Mouse (Mus musculus): ENCODE measurements around the gene Sema4d. TPM values are rescaled to one million over a fixed set of nuclear protein-coding genes. Genes with fewer than 3 reads are reported as not detected.
A peak's percentile ranks its signal among the peaks of the same experiment; 100 is the strongest.

The Sema4d gene
- polyA plus RNA-seq, 1 experiment from 2014 or later, result 18.6 TPM

DNA sequence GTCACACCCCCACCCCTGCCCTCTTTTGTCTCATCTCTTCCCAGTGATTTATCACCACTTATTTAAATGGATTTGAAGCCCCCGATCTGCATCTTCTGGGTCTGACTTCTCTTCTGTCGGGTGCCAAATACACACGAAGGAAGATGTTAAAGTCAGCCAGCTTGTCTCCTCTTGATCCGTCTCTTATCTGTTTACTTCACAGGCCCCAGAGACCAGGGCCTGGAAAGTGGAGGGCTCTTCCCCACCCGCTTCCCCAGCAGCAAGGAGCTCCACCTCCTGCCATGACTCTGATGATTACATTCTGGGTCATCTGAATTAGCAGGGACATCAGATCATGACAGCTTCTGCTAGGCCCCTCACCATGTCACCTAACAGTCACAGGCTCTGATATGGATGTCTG lies 47.7 kb downstream of the Sema4d start:
- 12% methylated on average over 5 of the region's 5 CpGs for WGBS
- Histone ChIP-seq H3K9me3 (ENCODE audit: control insufficient read depth, low read length) (no peaks in the 10 kb centered on the region), H3K27ac (ENCODE audit: low read depth, low read length) (peak overlapping the region; percentile 49), H3K9ac (ENCODE audit: low read depth, low read length) (no peak overlapping the region), H3K4me2 (0 out of 2 replicates have a peak overlapping the region, but pooled peaks have one; percentile 15), H3K36me3 (ENCODE audit: control insufficient read depth, insufficient read depth, low read length) (no peaks in the 10 kb centered on the region), H3K27me3 (replicated peaks; ENCODE audit: control insufficient read depth, insufficient read depth, low read length) (no peaks in the 10 kb centered on the region), H3K4me3 (ENCODE audit: low read depth, low read length) (no peak overlapping the region), H3K4me1 (replicated peaks; ENCODE audit: control insufficient read depth, insufficient read depth, low read length) (peaks cover 79% of the 10 kb centered on the region)
- ATAC-seq (replicated peaks; ENCODE audit: low FRiP score) (peak; percentile 72), DNase-seq (ENCODE audit: low spot score) (no peak)

DNA sequence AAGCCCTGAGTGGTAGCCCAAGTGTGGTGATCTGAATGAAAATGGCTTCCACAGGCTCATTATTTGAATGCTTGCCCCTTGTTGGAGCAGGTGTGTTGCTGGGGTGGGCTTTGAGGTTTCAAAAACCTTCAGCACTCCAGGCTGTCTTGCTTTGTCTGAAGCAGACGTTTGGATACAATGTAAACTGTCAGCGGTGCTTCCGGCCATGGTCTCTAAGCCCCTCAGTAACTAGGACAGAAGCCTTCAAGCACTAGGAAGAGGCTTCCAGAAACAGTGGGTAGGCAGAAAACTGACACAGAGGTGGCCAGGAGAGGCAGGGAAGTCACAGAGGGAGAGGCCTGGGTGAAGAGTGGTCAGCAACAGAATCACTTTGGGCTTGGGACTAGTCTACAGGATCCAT lies 49.7 kb downstream of the Sema4d start:
- DNase-seq (ENCODE audit: low spot score) (no peak), ATAC-seq (replicated peaks; ENCODE audit: low FRiP score) (no peak)
- no peak overlapping the region for H3K27ac ChIP-seq (ENCODE audit: low read depth, low read length)
- H3K36me3 ChIP-seq (ENCODE audit: control insufficient read depth, insufficient read depth, low read length), result no peaks in the 10 kb centered on the region
- H3K9ac ChIP-seq (ENCODE audit: low read depth, low read length), result no peak overlapping the region
- whole genome bisulfite sequencing, result 86% methylated on average over 3 of the region's 3 CpGs
- no peak overlapping the region for H3K4me3 ChIP-seq (ENCODE audit: low read depth, low read length)
- H3K4me1 ChIP-seq (replicated peaks; ENCODE audit: control insufficient read depth, insufficient read depth, low read length), result peaks cover 77% of the 10 kb centered on the region
- no peaks in the 10 kb centered on the region for H3K27me3 ChIP-seq (replicated peaks; ENCODE audit: control insufficient read depth, insufficient read depth, low read length)
- H3K4me2 ChIP-seq, result no peak overlapping the region
- H3K9me3 ChIP-seq (ENCODE audit: control insufficient read depth, low read length), result no peaks in the 10 kb centered on the region

DNA sequence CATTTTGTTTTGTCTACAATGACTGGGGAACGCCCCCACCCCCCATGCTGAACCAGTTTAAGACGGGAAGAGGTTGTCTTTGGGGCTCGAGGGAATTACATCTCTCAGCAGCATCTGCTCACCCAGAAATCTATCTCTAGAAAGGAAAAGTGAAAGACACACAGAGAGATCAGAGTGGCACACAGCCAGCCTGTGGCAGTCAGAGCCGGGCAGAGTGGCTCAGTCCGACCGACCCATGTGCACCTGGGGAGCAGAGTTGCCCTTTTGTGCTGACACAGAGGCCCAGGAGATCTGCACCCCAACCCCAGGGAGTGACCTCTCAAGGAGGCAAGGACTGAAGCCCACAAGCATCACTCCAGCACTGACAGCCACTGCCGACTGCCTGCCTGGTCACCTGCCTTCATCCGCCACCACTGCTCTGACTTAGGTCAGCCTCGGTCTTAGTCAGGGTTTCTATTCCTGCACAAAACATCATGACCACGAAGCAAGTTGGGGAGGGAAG lies 50.9 kb downstream of the Sema4d start:
- H3K4me3 ChIP-seq (ENCODE audit: low read depth, low read length), result no peak overlapping the region
- no peak overlapping the region for H3K4me2 ChIP-seq
- ATAC-seq (replicated peaks; ENCODE audit: low FRiP score) (no peak), DNase-seq (ENCODE audit: low spot score) (no peak)
- WGBS, result 70% methylated on average over 10 of the region's 10 CpGs
- H3K27ac ChIP-seq (ENCODE audit: low read depth, low read length), result no peak overlapping the region; the same call in 1 of the 2 replicates
- H3K36me3 ChIP-seq (ENCODE audit: control insufficient read depth, insufficient read depth, low read length), result no peaks in the 10 kb centered on the region
- no peaks in the 10 kb centered on the region for H3K9me3 ChIP-seq (ENCODE audit: control insufficient read depth, low read length)
- no peaks in the 10 kb centered on the region for H3K27me3 ChIP-seq (replicated peaks; ENCODE audit: control insufficient read depth, insufficient read depth, low read length)
- H3K4me1 ChIP-seq (replicated peaks; ENCODE audit: control insufficient read depth, insufficient read depth, low read length), result peaks cover 74% of the 10 kb centered on the region
- H3K9ac ChIP-seq (ENCODE audit: low read depth, low read length), result no peak overlapping the region

DNA sequence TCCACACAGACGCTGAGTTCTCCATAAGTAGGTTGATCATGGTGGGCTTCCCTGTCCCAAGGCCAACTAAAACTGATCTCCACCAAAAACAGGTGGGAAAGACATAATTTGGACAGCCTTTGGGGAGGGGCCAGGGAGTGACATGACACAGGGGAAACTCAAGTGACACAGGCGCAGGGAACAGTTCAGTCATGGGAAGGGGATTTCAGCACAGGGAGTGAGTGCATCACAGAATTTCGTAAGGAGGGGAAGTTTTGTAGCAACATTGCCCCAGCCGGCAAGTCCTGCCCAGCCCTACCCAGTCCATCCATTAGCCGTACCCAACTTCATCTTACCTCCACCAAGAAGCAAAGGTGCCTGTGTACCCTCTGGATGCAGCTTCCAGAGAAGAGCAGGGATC lies 52.8 kb downstream of the Sema4d start:
- H3K27me3 ChIP-seq (replicated peaks; ENCODE audit: control insufficient read depth, insufficient read depth, low read length), result no peaks in the 10 kb centered on the region
- H3K36me3 ChIP-seq (ENCODE audit: control insufficient read depth, insufficient read depth, low read length), result no peaks in the 10 kb centered on the region
- no peak overlapping the region for H3K4me3 ChIP-seq (ENCODE audit: low read depth, low read length)
- H3K9me3 ChIP-seq (ENCODE audit: control insufficient read depth, low read length), result no peaks in the 10 kb centered on the region
- peak overlapping the region; percentile 29; the same call in 1 of the 2 replicates for H3K27ac ChIP-seq (ENCODE audit: low read depth, low read length)
- WGBS, result 84% methylated on average over 5 of the region's 5 CpGs
- no peak overlapping the region for H3K4me2 ChIP-seq
- DNase-seq (ENCODE audit: low spot score) (no peak), ATAC-seq (replicated peaks; ENCODE audit: low FRiP score) (no peak)
- H3K4me1 ChIP-seq (replicated peaks; ENCODE audit: control insufficient read depth, insufficient read depth, low read length), result peaks cover 76% of the 10 kb centered on the region
- no peak overlapping the region for H3K9ac ChIP-seq (ENCODE audit: low read depth, low read length)

GRCm38 (mm10) chr13:51739713-51740112 lies 53.8 kb downstream of the Sema4d start:
- ATAC-seq (replicated peaks; ENCODE audit: low FRiP score) (no peak), DNase-seq (ENCODE audit: low spot score) (no peak)
- peaks cover 71% of the 10 kb centered on the region for H3K4me1 ChIP-seq (replicated peaks; ENCODE audit: control insufficient read depth, insufficient read depth, low read length)
- 75% methylated on average over 1 of the region's 1 CpGs for WGBS
- no peaks in the 10 kb centered on the region for H3K9me3 ChIP-seq (ENCODE audit: control insufficient read depth, low read length)
- no peaks in the 10 kb centered on the region for H3K27me3 ChIP-seq (replicated peaks; ENCODE audit: control insufficient read depth, insufficient read depth, low read length)
- peak overlapping the region; percentile 90 for H3K27ac ChIP-seq (ENCODE audit: low read depth, low read length)
- no peak overlapping the region for H3K4me2 ChIP-seq
- H3K9ac ChIP-seq (ENCODE audit: low read depth, low read length), result peak overlapping the region; percentile 39; the same call in 1 of the 2 replicates
- no peaks in the 10 kb centered on the region for H3K36me3 ChIP-seq (ENCODE audit: control insufficient read depth, insufficient read depth, low read length)
- H3K4me3 ChIP-seq (ENCODE audit: low read depth, low read length), result no peak overlapping the region

- ATAC-seq (replicated peaks; ENCODE audit: low FRiP score) (no peak), DNase-seq (ENCODE audit: low spot score) (no peak)
- H3K9ac ChIP-seq (ENCODE audit: low read depth, low read length), result peak overlapping the region; percentile 46
- H3K27ac ChIP-seq (ENCODE audit: low read depth, low read length), result peak overlapping the region; percentile 90
- WGBS, result 71% methylated on average over 11 of the region's 11 CpGs
- peak overlapping the region; percentile 41 for H3K4me2 ChIP-seq
- H3K27me3 ChIP-seq (replicated peaks; ENCODE audit: control insufficient read depth, insufficient read depth, low read length), result no peaks in the 10 kb centered on the region
- no peaks in the 10 kb centered on the region for H3K9me3 ChIP-seq (ENCODE audit: control insufficient read depth, low read length)
- H3K4me1 ChIP-seq (replicated peaks; ENCODE audit: control insufficient read depth, insufficient read depth, low read length), result peaks cover 71% of the 10 kb centered on the region
- H3K4me3 ChIP-seq (ENCODE audit: low read depth, low read length), result no peak overlapping the region
- H3K36me3 ChIP-seq (ENCODE audit: control insufficient read depth, insufficient read depth, low read length), result no peaks in the 10 kb centered on the region
Measured at GRCm38 (mm10) chr13:51738531-51739117, 54.9 kb downstream of the Sema4d start.

DNA sequence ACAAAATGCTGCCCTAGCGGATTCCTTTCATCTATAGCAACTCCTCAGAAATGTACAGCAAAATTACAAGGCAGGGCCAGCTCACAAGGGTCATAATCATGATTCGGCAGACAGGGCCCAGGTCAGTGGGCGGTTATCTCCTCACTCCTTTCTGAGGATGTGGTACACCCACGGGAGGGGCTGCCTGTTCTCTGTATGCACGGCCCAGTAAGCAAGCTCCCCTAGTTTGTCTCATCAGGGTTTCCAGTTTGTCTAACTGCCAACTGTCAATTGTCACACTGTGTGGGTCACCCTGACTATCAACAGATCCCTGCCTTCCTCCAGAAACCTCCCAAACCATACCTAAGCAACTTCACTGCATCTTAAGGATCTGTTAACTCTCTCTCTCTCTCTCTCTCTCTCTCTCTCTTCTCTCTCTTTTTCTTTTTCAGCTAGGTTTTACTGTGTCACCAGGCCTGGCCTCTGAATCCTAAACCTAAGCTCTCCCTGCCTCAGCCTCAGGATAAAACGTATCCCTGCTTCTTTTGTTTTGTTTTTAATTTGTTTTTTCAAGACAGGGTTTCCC lies 55.5 kb downstream of the Sema4d start:
- ATAC-seq (replicated peaks; ENCODE audit: low FRiP score) (peak; percentile 93), DNase-seq (ENCODE audit: low spot score) (peak; percentile 66)
- Histone ChIP-seq H3K27me3 (replicated peaks; ENCODE audit: control insufficient read depth, insufficient read depth, low read length) (no peaks in the 10 kb centered on the region), H3K4me3 (ENCODE audit: low read depth, low read length) (no peak overlapping the region), H3K4me2 (peak overlapping the region; percentile 41), H3K9me3 (ENCODE audit: control insufficient read depth, low read length) (no peaks in the 10 kb centered on the region), H3K36me3 (ENCODE audit: control insufficient read depth, insufficient read depth, low read length) (no peaks in the 10 kb centered on the region), H3K9ac (ENCODE audit: low read depth, low read length) (peak overlapping the region; percentile 46), H3K27ac (ENCODE audit: low read depth, low read length) (peak overlapping the region; percentile 90), H3K4me1 (replicated peaks; ENCODE audit: control insufficient read depth, insufficient read depth, low read length) (peaks cover 66% of the 10 kb centered on the region)
- 19% methylated on average over 6 of the region's 6 CpGs for WGBS

GRCm38 (mm10) chr13:51737033-51737948 lies 56.3 kb downstream of the Sema4d start:
- Histone ChIP-seq H3K36me3 (ENCODE audit: control insufficient read depth, insufficient read depth, low read length) (no peaks in the 10 kb centered on the region), H3K4me1 (replicated peaks; ENCODE audit: control insufficient read depth, insufficient read depth, low read length) (peaks cover 65% of the 10 kb centered on the region), H3K27ac (ENCODE audit: low read depth, low read length) (peak overlapping the region; percentile 90), H3K9ac (ENCODE audit: low read depth, low read length) (peak overlapping the region; percentile 46), H3K4me2 (peak overlapping the region; percentile 41), H3K4me3 (ENCODE audit: low read depth, low read length) (no peak overlapping the region), H3K27me3 (replicated peaks; ENCODE audit: control insufficient read depth, insufficient read depth, low read length) (no peaks in the 10 kb centered on the region), H3K9me3 (ENCODE audit: control insufficient read depth, low read length) (no peaks in the 10 kb centered on the region)
- peak; percentile 37 for ATAC-seq (replicated peaks; ENCODE audit: low FRiP score)
- peak; percentile 49 for DNase-seq (ENCODE audit: low spot score)
- 28% methylated on average over 20 of the region's 20 CpGs for WGBS

Measured in liver, embryonic 11.5 days (tissue).